Mouse (Mus musculus) CH12.LX (cell line): ENCODE results near the gene Hspd1.

ENCODE experiments used
- CHD2 ChIP-seq: IDR thresholded peaks from 2 replicates; pipeline ENCODE4 v1.6.1; 2011; ENCODE audit warnings: low read length, improper control_type of control experiment
- CTCF ChIP-seq, 2 experiments: IDR thresholded peaks in 1 of 2; conservative IDR thresholded peaks in 1 of 2; 2 replicates each; pipeline ENCODE4 v1.5.1; 2011 to 2012; ENCODE audit warnings: low read depth in 2 of 2, low read length in 2 of 2, improper control_type of control experiment in 1 of 2, inconsistent platforms in 1 of 2, mild to moderate bottlenecking in 1 of 2, moderate library complexity in 1 of 2
- ELF1 ChIP-seq: IDR thresholded peaks from 2 replicates; pipeline ENCODE4 v1.6.1; 2014; ENCODE audit warnings: low read depth, mild to moderate bottlenecking, inconsistent platforms, low read length, improper control_type of control experiment
- MAFK ChIP-seq: IDR thresholded peaks from 2 replicates; pipeline ENCODE4 v1.6.1; 2011; ENCODE audit warnings: low read length, improper control_type of control experiment; ENCODE audit not compliant: insufficient replicate concordance
- MAX ChIP-seq: IDR thresholded peaks from 2 replicates; pipeline ENCODE4 v1.6.1; 2011; ENCODE audit warnings: low read length, improper control_type of control experiment
- MAZ ChIP-seq: IDR thresholded peaks from 2 replicates; pipeline ENCODE4 v1.6.1; 2012; ENCODE audit warnings: low read depth, mild to moderate bottlenecking, inconsistent platforms, low read length, improper control_type of control experiment, moderate library complexity
- POLR2A ChIP-seq: IDR thresholded peaks from 2 replicates; pipeline ENCODE4 v1.6.1; 2011; ENCODE audit warnings: low read depth, mild to moderate bottlenecking, improper control_type of control experiment, low read length
- RAD21 ChIP-seq: IDR thresholded peaks from 2 replicates; pipeline ENCODE4 v1.6.1; 2011; ENCODE audit warnings: low read depth, mild to moderate bottlenecking, low read length, improper control_type of control experiment, moderate library complexity
- USF2 ChIP-seq: conservative IDR thresholded peaks from 2 replicates; pipeline ENCODE4 v1.6.1; 2011; ENCODE audit warnings: low read depth, low read length, improper control_type of control experiment
- ZNF384 ChIP-seq: IDR thresholded peaks from 2 replicates; pipeline ENCODE4 v1.6.1; 2012; ENCODE audit warnings: low read depth, low read length, improper control_type of control experiment, inconsistent platforms

GRCm38 (mm10) chr1:55134301-55134700, 46.3 kb upstream of the Hspd1 start:
- no peak for TF ChIP-seq ELF1
- TF ChIP-seq CTCF (conservative IDR thresholded peaks at IDR 0.05 in 1 of 2, IDR thresholded peaks at IDR 0.05 in 1 of 2; ENCODE audit: low read depth in 2 of 2, low read length in 2 of 2): no peak
- TF ChIP-seq POLR2A: no peak
- TF ChIP-seq MAX: no peak
- no peak for TF ChIP-seq ZNF384
- TF ChIP-seq MAFK: no peak
- no peak for TF ChIP-seq USF2
- no peak for TF ChIP-seq CHD2
- no peak for TF ChIP-seq MAZ
- no peak for TF ChIP-seq RAD21
